Mouse (Mus musculus): ENCODE data around the gene Zbtb32.

Zbtb32 gene

GRCm38 (mm10) chr7:30598786-30599185 is at the start of gene Zbtb32:
Gene Zbtb32, minus strand, starts transcription at chr7:30598909.
- DNase-seq (ENCODE audit: low spot score) = no peak

- no peak for DNase-seq (ENCODE audit: low spot score)
Measured at GRCm38 (mm10) chr7:30639083-30639482, 40.4 kb upstream of the Zbtb32 start.

GRCm38 (mm10) chr7:30636395-30636794 is 37.7 kb upstream of the Zbtb32 start:
- DNase-seq (ENCODE audit: low spot score) = no peak

GRCm38 (mm10) chr7:30635752-30636151 is 37.0 kb upstream of the Zbtb32 start, which contains the start of gene Etv2:
Gene Etv2, minus strand, starts transcription at chr7:30635852.
- DNase-seq (ENCODE audit: low spot score) = no peak

GRCm38 (mm10) chr7:30634621-30635020 is 35.9 kb upstream of the Zbtb32 start:
- no peak for DNase-seq (ENCODE audit: low spot score)

- DNase-seq (ENCODE audit: low spot score) = no peak
Measured at GRCm38 (mm10) chr7:30633762-30634412, 35.2 kb upstream of the Zbtb32 start.

- no peak for DNase-seq (ENCODE audit: low spot score)
Measured at GRCm38 (mm10) chr7:30629013-30629412, 30.3 kb upstream of the Zbtb32 start.

- no peak for DNase-seq (ENCODE audit: low spot score)
Measured at GRCm38 (mm10) chr7:30626647-30627046, 27.9 kb upstream of the Zbtb32 start.

- DNase-seq (ENCODE audit: low spot score) = peak; percentile 87
Measured at GRCm38 (mm10) chr7:30625530-30626384, 27.0 kb upstream of the Zbtb32 start, which contains the start of gene Cox6b1. Gene Cox6b1, minus strand, starts transcription at chr7:30626151.

- DNase-seq (ENCODE audit: low spot score) = peak; percentile 25
Measured at GRCm38 (mm10) chr7:30619202-30619601, 20.5 kb upstream of the Zbtb32 start.

GRCm38 (mm10) chr7:30618658-30619057 is 19.9 kb upstream of the Zbtb32 start:
- no peak for DNase-seq (ENCODE audit: low spot score)

- peak; percentile 60 for DNase-seq (ENCODE audit: low spot score)
Measured at GRCm38 (mm10) chr7:30615049-30615760, 16.5 kb upstream of the Zbtb32 start.

- peak; percentile 56 for DNase-seq (ENCODE audit: low spot score)
Measured at GRCm38 (mm10) chr7:30614454-30614853, 15.7 kb upstream of the Zbtb32 start.

GRCm38 (mm10) chr7:30613529-30614112 is 14.9 kb upstream of the Zbtb32 start:
- DNase-seq (ENCODE audit: low spot score) = peak; percentile 36

- DNase-seq (ENCODE audit: low spot score) = no peak
Measured at GRCm38 (mm10) chr7:30612654-30613402, 14.1 kb upstream of the Zbtb32 start, which contains the start of gene Upk1a. Gene Upk1a, minus strand, starts transcription at chr7:30612847.

- DNase-seq (ENCODE audit: low spot score) = no peak
Measured at GRCm38 (mm10) chr7:30610043-30610442, 11.3 kb upstream of the Zbtb32 start.

- DNase-seq (ENCODE audit: low spot score) = no peak
Measured at GRCm38 (mm10) chr7:30608476-30608875, 9.8 kb upstream of the Zbtb32 start.

GRCm38 (mm10) chr7:30607706-30608309 is 9.1 kb upstream of the Zbtb32 start:
- no peak for DNase-seq (ENCODE audit: low spot score)

- no peak for DNase-seq (ENCODE audit: low spot score)
Measured at GRCm38 (mm10) chr7:30604944-30605343, 6.2 kb upstream of the Zbtb32 start.

- no peak for DNase-seq (ENCODE audit: low spot score)
Measured at GRCm38 (mm10) chr7:30604424-30604823, 5.7 kb upstream of the Zbtb32 start.

- DNase-seq (ENCODE audit: low spot score) = no peak
Measured at GRCm38 (mm10) chr7:30602583-30602982, 3.9 kb upstream of the Zbtb32 start.

All from adipocyte (in vitro differentiated cells).